ENCODE assay signal across 8 mouse cellular contexts in the genomic region with DNA sequence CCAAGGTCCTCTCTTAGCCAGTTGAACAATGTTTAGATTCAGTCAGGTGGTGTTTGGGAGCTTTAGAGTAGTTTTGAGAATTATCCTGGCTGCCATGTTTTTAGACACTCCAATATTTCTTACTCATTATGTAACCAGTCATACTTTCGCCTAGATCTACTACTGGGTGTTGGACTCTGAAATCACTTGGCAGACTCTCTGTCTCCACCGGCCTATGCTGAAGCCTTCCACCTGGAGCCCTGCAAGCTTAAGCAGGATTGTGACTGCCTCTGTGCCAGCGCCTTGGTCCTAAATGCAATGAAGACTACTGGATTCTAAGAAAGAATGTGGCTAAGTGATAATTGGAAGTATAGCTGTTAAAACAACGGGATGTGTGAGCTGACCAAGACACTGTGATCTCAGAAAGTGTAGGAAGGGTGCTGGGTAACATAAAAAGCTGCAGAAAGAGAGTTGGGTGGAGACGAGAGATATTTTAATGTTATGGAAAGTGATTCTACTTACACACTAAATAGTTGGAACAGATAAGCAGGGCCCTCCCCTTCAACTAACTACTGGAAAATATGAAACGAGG.
"Had no signal": no experiment of that assay in that cellular context is flagged by ENCODE, and none has a peak within 500 bp of the region (broad histone marks: within the 10 kb centered on the region; RNA-seq: fewer than 3 reads in every experiment).

No protein-coding gene starts in this region.

- DNase-seq: kidney, postnatal 25 days; layer of hippocampus, adult 9-11 months; layer of hippocampus, postnatal 36 days; liver; lung, adult 2 months; lung, postnatal 36 days; retina, postnatal 1 day; right cerebral cortex, postnatal 25 days had no signal
